Mouse (Mus musculus): Measurements from ENCODE around the gene Dppa2.
A peak's percentile ranks its signal among the peaks of the same experiment; 100 is the strongest.
"Not testable (repeated sequence)": the region's sequence is repeated elsewhere in the genome, so short reads cannot be mapped to it uniquely, and the experiment has no call there.

Gene Dppa2

GRCm38 (mm10) chr16:48303509-48303908, at the start of gene Dppa2:
Dppa2 (plus strand) TSS chr16:48303908.
- DNase-seq (ENCODE audit: extremely low spot score), result no peak

GRCm38 (mm10) chr16:48254584-48254983, 49.1 kb upstream of the Dppa2 start:
- no peak for DNase-seq (ENCODE audit: extremely low spot score)

DNA sequence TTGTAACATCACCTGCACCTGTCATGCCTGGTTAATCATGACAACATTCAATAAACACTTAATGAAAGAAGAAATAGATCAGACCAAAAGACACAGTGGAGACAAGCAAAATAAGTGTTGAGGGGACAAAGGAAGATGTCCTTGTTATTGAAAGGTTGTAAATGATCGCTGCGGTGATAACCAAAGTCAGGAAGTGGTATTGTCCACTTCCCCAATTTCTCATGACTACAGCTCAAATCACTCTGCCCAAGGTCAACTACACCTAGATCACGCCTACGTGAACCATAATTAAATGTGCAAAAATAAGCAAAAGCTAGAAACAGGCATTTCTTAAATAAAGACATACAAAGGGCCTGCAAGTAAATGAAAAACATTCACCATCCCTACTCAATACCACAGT, 44.2 kb upstream of the Dppa2 start:
- no peak for DNase-seq (ENCODE audit: extremely low spot score)

GRCm38 (mm10) chr16:48262901-48263300, 40.8 kb upstream of the Dppa2 start:
- no peak for DNase-seq (ENCODE audit: extremely low spot score)

DNA sequence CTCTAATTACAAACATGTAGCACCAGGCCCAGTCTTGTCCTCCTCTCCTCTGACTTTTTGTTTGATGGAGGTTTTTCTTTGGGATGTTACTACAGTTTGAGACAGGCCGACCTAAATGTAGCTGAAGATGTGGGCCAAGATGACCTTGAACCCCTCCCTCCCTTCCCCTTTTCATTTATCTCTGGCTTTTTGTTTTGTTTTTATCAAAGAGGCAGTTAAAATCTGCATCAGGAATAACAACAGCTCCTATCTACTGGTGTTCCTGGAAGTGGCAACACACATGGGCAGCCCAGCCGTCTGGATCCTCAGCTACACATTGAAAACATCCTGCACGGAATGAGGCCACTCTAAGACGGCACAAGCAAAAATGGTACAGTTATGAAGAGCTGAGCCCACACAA, 37.9 kb upstream of the Dppa2 start:
- no peak for DNase-seq (ENCODE audit: extremely low spot score)

GRCm38 (mm10) chr16:48276940-48277339, 26.8 kb upstream of the Dppa2 start:
- DNase-seq (ENCODE audit: extremely low spot score), result no peak

GRCm38 (mm10) chr16:48280883-48281282, 22.8 kb upstream of the Dppa2 start:
- no peak for DNase-seq (ENCODE audit: extremely low spot score)

DNA sequence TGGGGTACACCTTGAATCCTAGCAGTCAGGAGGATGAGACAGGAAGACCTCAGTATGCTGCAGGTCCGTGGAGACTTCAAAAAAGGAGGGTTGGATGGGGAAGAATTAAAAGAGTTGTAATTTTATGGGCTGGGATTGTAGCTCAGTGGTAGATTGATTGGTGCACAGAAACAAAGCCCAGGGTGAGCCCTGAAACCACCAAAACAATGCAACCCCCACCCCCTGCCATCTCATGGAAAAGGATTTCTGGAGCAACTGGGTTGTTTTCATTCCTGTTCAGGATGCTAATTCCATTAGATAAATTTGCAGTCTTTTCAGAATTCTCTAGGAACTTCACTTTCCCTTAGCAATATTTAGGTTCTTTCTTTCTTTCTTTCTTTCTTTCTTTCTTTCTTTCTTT, 20.9 kb upstream of the Dppa2 start:
- DNase-seq (ENCODE audit: extremely low spot score), result no peak

DNA sequence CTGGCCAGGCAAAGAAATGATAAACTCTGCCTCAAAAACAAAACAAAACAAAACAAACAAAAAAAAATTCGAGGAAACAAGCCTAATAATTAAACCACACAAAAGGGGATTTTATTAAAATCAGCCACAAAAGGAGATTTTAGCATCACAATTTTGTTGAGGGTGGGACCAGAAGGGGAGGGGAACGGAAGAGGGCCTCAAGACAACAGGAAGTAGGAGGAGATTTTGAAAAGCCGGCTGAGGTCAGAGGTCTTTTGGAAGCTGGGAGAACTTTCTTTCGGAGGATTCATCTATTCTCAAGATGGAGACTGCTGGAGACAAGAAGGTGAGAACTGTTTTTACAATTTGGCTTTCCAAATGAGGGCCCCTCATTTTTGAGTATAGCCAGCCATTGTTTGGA, 20.2 kb upstream of the Dppa2 start, which contains the start of gene Dppa4:
TSS of gene Dppa4 (plus strand) at position 217 of the 400 bp plus-strand sequence.
- DNase-seq (ENCODE audit: extremely low spot score), result no peak

DNA sequence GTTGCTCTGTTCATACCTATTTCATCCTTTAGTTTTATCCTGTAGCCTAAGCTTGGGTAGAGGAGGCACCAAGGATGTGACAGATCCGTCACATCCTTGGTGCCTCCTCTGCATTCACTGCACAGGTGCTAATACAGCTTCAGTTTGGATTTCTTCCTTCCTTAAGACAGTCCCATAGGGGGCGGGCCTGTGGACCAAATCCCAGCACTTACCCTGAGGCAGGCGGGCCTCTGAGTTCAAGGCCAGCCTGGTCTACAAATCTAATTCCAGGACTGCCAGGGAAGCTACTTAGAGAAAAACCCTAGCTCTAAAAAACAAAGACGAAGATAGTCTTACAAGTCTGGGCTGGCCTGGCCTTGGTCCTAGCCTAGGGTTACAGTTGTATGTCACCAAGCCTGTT, 18.2 kb upstream of the Dppa2 start:
- no peak for DNase-seq (ENCODE audit: extremely low spot score)

GRCm38 (mm10) chr16:48297384-48298136, 6.1 kb upstream of the Dppa2 start:
- DNase-seq (ENCODE audit: extremely low spot score), result no peak

GRCm38 (mm10) chr16:48299884-48300283, 3.8 kb upstream of the Dppa2 start:
- DNase-seq (ENCODE audit: extremely low spot score), result no peak

- no peak for DNase-seq (ENCODE audit: extremely low spot score)
Measured at GRCm38 (mm10) chr16:48303983-48304382, 275 bp downstream of the Dppa2 start.

DNA sequence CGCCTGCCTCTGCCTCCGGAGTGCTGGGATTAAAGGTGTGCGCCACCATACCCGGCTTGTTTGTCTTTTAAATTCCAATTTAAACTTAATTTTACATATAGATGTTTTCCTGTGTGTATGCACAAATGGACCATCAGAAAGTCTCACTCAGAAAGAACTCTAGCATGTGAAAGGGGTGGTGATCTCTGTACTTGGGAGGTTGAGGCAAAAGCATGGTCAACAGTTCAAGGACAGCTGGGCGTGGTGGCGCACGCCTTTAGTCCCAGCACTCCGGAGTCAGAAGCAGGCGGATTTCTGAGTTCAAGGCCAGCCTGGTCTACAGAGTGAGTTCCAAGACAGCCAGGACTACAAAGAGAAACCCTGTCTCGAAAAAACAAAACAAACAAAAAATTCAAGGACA, 5.2 kb downstream of the Dppa2 start:
- not testable (repeated sequence) for DNase-seq (ENCODE audit: extremely low spot score)

- DNase-seq (ENCODE audit: extremely low spot score), result no peak
Measured at GRCm38 (mm10) chr16:48309912-48310630, 6.4 kb downstream of the Dppa2 start.

GRCm38 (mm10) chr16:48315294-48315693, 11.6 kb downstream of the Dppa2 start:
- no peak for DNase-seq (ENCODE audit: extremely low spot score)

- DNase-seq (ENCODE audit: extremely low spot score), result no peak
Measured at GRCm38 (mm10) chr16:48320781-48321180, 17.1 kb downstream of the Dppa2 start.

DNA sequence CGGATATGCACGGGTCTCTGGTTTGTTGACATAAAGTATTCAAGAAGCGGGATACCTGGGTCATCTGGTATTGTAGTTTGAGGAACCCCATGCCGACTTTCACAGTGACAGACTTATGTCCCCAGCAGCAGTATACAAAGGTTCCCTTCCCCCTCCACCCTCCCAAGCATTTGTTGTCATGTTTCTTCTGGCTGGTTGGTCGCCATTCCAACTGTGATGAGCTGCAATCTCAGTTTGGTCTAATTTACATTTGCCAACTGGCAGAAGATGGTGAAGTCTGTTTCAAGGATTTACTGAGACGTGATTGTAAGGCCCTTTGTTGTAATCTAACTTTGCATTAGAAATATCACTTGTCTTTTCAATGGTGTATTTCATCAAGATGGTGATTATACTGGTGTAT, 19.4 kb downstream of the Dppa2 start:
- DNase-seq (ENCODE audit: extremely low spot score), result no peak

GRCm38 (mm10) chr16:48323602-48324345, 20.1 kb downstream of the Dppa2 start:
- DNase-seq (ENCODE audit: extremely low spot score), result no peak

DNA sequence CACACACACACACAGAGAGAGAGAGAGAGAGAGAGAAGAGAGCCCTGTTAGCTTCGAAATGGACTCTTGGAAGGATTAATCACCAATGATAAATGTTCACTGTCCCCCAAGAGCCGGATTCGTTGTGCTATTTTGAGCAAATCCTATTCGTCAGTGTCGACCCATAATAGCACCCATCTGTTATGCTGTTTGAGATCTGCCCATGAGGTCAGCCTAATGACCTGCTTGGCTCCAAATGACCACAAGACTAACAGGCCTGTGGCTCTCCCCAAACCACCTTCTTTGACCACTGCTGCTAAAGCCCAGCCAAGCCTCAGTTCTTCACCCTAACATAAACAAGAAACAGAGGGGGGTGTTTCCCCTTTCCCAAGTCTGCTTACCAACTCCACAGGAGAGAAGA, 23.2 kb downstream of the Dppa2 start:
- peak; percentile 47 for DNase-seq (ENCODE audit: extremely low spot score)

GRCm38 (mm10) chr16:48328420-48328819, 24.7 kb downstream of the Dppa2 start:
- no peak for DNase-seq (ENCODE audit: extremely low spot score)

DNA sequence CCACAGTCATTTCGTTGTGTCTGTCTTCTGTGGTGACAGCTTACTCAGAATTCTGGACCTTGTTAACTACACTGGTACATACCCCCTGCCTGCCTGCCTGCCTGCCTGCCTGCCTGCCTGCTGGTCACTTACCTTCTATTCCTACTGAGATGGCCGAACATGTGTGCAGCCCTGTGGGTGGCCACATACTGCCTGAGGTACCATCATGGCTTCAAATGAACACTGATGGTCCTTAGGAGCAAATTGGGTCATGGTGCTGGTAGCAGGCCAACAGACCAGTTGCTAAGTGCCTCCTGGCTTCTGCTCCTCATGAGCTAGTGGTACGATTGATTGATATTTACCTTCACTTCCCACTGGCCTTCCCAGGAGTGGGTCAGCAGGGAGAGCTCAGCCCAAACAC, 28.1 kb downstream of the Dppa2 start:
- no peak for DNase-seq (ENCODE audit: extremely low spot score)

- DNase-seq (ENCODE audit: extremely low spot score), result no peak
Measured at GRCm38 (mm10) chr16:48335326-48335725, 31.6 kb downstream of the Dppa2 start.

Measured in embryo, embryonic 9.5 days (tissue).